Mouse (Mus musculus): ENCODE results near the gene Celsr2.

DNA sequence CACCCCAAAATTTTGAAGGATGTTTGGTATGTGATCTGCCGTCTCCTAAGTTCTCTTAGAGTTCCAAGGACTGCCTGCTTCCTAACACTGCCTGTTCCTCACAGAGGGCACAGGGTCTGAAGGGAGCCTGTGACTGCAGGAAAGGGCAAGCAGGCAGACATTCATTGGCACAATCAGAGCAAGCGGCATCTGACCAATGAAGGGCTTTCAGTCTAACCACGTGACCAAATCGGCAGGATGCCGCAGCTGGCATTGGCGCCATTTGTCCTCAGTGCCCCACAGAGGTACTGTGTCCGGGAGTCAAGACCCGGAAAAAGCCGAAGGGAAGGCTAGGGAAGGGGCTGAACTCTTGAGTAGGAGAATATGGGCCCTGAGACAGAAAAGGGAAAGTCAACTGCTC lies 48.2 kb downstream of the Celsr2 start:
- no peak for TF ChIP-seq CTCF (IDR thresholded peaks at IDR 0.05; ENCODE audit: control insufficient read depth, insufficient read depth, low read length)
- no peak for TF ChIP-seq POLR2A (IDR thresholded peaks at IDR 0.05; ENCODE audit: borderline replicate concordance, control insufficient read depth, low read depth, low read length)
